Mouse (Mus musculus) C2C12 (cell line): Measurements from ENCODE around the gene Bod1.

Experiments
- CEBPB ChIP-seq: IDR thresholded peaks from one replicate; pipeline ENCODE4 v1.6.1; 2011; ENCODE audit warnings: low read depth, mild to moderate bottlenecking, control low read depth, moderate library complexity
- CTCF ChIP-seq: IDR thresholded peaks from one replicate; pipeline ENCODE4 v1.5.1; 2011; ENCODE audit not compliant: control insufficient read depth, insufficient read depth, insufficient read length
- MAX ChIP-seq: IDR thresholded peaks from one replicate; pipeline ENCODE4 v1.6.1; 2011; ENCODE audit warnings: mild to moderate bottlenecking, control low read depth

- TF ChIP-seq CEBPB, result no peak
- TF ChIP-seq CTCF, result no peak
- no peak for TF ChIP-seq MAX
These were observed 55.0 kb downstream of the Bod1 start for GRCm38 (mm10) chr11:31616722-31617121.
